19 mouse cellular contexts compared by ENCODE assay signal in the genomic region with DNA sequence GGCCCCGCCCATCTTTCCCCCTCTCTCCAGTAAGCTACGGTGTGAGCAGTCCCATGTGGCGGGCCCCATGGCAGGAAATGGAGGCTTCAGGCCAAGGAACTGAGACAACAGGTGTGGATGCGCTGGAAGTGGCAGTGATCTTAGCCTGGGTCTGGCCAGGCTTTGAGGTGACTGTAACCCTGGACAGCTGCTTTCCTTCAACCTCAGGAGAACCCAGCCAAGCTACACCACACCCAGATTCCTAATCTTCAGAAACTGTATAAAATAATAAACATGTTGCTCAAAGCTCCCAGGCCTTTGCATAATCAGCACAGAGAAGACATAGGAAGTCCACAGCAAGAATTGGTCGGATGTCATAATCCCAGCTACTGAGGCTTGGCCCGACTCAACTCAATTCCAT. TPM values are rescaled to one million over a fixed set of nuclear protein-coding genes. Genes with fewer than 3 reads are reported as not detected.
A peak's percentile ranks its signal among the peaks of the same experiment; 100 is the strongest.
DNase-seq lines count a peak whose midpoint lies in the region; ATAC-seq and TF ChIP-seq lines count a peak whose summit lies in the region.
"Had no signal": no experiment of that assay in that cellular context is flagged by ENCODE, and none has a peak within 500 bp of the region (broad histone marks: within the 10 kb centered on the region; RNA-seq: fewer than 3 reads in every experiment).

No protein-coding gene starts in this region.

- H3K27ac ChIP-seq in intestine, postnatal 0 days (ENCODE audit: low read depth, low read length) = no peak overlapping the region
- H3K27ac ChIP-seq: forebrain, embryonic 12.5 days; hindbrain, embryonic 10.5 days; kidney, embryonic 15.5 days; macrophage; midbrain, embryonic 15.5 days had no signal

- H3K4me3 ChIP-seq in intestine, postnatal 0 days (ENCODE audit: low read depth, low read length) = no peak overlapping the region
- H3K4me3 ChIP-seq: forebrain, embryonic 12.5 days; hindbrain, embryonic 10.5 days; kidney, embryonic 15.5 days; midbrain, embryonic 15.5 days had no signal

- peak; percentile 53 for ATAC-seq in intestine, postnatal 0 days
- ATAC-seq: midbrain, embryonic 15.5 days had no signal

- no peaks in the 10 kb centered on the region for H3K9me3 ChIP-seq in intestine, postnatal 0 days (ENCODE audit: control insufficient read depth)
- H3K9me3 ChIP-seq: forebrain, embryonic 12.5 days; hindbrain, embryonic 10.5 days; kidney, embryonic 15.5 days; midbrain, embryonic 15.5 days had no signal

- no peaks in the 10 kb centered on the region for H3K36me3 ChIP-seq in intestine, postnatal 0 days (ENCODE audit: control insufficient read depth, insufficient read depth)
- H3K36me3 ChIP-seq: forebrain, embryonic 12.5 days; hindbrain, embryonic 10.5 days; kidney, embryonic 15.5 days; midbrain, embryonic 15.5 days had no signal

- no peak overlapping the region for H3K4me2 ChIP-seq in intestine, postnatal 0 days (replicated peaks; ENCODE audit: low read depth)
- H3K4me2 ChIP-seq: forebrain, embryonic 12.5 days; kidney, embryonic 15.5 days; liver, embryonic 11.5 days; midbrain, embryonic 15.5 days had no signal

- 51% methylated on average over 6 of the region's 6 CpGs for WGBS in intestine, postnatal 0 days

- no peaks in the 10 kb centered on the region for H3K27me3 ChIP-seq in intestine, postnatal 0 days (replicated peaks; ENCODE audit: control insufficient read depth, insufficient read depth, low read length)
- H3K27me3 ChIP-seq: kidney, embryonic 15.5 days; midbrain, embryonic 15.5 days had no signal

- peak; percentile 94 for DNase-seq in heart, adult 11 months
- no peak for DNase-seq in heart, adult 8-10 months (ENCODE audit: low spot score)
- DNase-seq in 416B (ENCODE audit: low read depth) = peak; percentile 17
- DNase-seq in lung, postnatal 14 days = peak; percentile 42
- DNase-seq in neural tube, embryonic 10.5 days (ENCODE audit: extremely low spot score, low spot score) = no peak
- DNase-seq in embryo, embryonic 10 days (ENCODE audit: low spot score) = no peak
- no peak for DNase-seq in gastrocnemius, postnatal 14 days
- DNase-seq: adrenal gland, postnatal 25 days; cerebellum, postnatal 10 days; embryo, embryonic 11 days; layer of hippocampus, postnatal 36 days; thymus, adult 2 months had no signal

- TF ChIP-seq CTCF in intestine, postnatal 0 days (IDR thresholded peaks at IDR 0.05; ENCODE audit: low read depth) = no peak

- intact Hi-C loops in gastrocnemius, postnatal 14 days (cut with DNase I; ENCODE audit: low total_unique reads) = no loop called here

- H3K9ac ChIP-seq in intestine, postnatal 0 days (ENCODE audit: low read depth, low read length) = no peak overlapping the region
- H3K9ac ChIP-seq: forebrain, embryonic 12.5 days; kidney, embryonic 15.5 days; midbrain, embryonic 15.5 days had no signal

- peaks cover 16% of the 10 kb centered on the region; the same call in 1 of the 2 replicates for H3K4me1 ChIP-seq in intestine, postnatal 0 days (replicated peaks; ENCODE audit: control insufficient read depth, insufficient read depth, low read length)

RNA-seq across cellular contexts. Expression of gene Egln3, which starts 56.8 kb away (rescaled TPM):
- 100 to 1,000 TPM in 2 of 4 experiments, 10 to 100 TPM in 2; 67.8 to 139 (median 92.1) TPM for total RNA-seq in heart, adult 8-10 months (2022)
- 39.2 and 41.9 TPM in 2 replicates for polyA plus RNA-seq in intestine, postnatal 0 days (2015; fragmentation: Nextera tagmentation; extraction: Ambion mirVana)
- total RNA-seq in gastrocnemius, postnatal 14 days (2021) = 10 to 100 TPM; 14.0 to 14.1 TPM

Comparison
In these comparisons a context has a peak if more than half of its experiments do, and no peak if none do; other contexts are left out.
1. DNase-seq: peak in heart, adult 11 months (single experiment), 416B (single experiment) and lung, postnatal 14 days (single experiment); none in heart, adult 8-10 months (single experiment), neural tube, embryonic 10.5 days (single experiment), embryo, embryonic 10 days (single experiment) and gastrocnemius, postnatal 14 days (single experiment).
2. RNA of gene Egln3, which starts 56.8 kb away (total RNA-seq): 67.8 to 139 TPM in heart, adult 8-10 months; 14.0 to 14.1 TPM in gastrocnemius, postnatal 14 days; every median in the first group is over 4 times any median in the second.